Mouse (Mus musculus): ENCODE data around the gene Ciz1.

The Ciz1 gene

DNA sequence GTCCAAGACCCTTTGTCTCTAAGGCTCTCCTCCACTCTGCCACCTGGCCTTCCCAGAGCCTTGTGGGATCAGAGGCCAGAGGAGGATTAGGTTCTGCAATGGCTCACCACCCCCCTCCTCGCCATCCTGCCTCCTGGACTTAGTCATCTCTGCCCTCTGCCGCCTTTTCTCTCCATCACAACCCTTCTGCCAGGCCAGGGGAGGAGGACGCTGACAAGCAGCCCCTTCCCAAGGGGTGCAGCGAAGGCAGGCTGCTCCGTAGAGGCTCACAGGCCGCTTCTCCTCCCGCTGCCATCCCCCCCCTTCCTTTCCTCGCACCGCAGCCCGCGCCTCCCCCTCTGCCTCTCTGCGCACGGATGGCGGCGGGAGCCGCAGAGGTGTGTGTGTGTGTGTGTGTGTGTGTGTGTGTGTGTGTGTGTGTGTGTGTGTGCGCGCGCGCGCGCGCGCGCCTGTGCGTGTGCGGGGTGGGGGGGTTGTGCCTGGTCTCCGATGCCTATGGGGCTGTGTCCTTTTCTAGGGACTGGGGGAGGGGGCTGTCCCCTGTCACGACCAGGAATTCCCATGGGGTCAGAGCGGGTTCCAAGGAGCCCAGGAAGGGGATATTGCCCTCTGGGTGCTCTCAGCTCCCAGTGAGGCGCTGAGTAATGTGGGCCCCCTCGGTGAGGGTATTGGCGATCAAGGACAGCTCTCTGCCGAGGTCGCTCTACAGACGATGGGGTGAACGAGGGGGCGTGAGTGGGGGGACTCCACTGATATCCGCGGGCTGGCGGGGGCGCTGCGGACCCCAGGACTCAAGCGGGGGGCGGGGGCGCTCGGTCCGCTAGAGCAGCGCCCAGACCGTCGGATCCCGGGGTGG is at the start of gene Ciz1:
Gene Ciz1 (plus strand): TSS at position 177 of the 856 bp plus-strand sequence.
- no peak for DNase-seq (ENCODE audit: low spot score)

DNA sequence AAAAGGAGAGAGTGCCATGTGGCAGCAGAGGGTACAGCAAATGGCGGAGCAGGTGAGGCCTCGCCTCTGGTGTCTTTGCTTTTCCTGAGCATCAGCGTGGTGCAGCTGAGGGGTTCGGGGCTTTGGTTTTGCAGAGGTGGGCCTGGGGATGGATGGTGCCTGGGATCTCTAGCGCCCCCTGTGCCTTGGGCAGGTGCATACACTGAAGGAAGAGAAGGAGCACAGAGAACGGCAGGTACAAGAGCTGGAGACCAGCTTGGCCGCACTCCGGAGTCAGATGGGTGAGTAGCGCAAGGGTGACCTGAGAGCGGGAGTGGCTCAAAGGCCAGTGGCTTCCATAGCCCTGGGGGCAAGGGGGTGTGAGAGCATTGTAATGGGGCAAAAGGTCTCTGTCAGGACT is 49.2 kb upstream of the Ciz1 start:
- DNase-seq (ENCODE audit: low spot score), result no peak

DNA sequence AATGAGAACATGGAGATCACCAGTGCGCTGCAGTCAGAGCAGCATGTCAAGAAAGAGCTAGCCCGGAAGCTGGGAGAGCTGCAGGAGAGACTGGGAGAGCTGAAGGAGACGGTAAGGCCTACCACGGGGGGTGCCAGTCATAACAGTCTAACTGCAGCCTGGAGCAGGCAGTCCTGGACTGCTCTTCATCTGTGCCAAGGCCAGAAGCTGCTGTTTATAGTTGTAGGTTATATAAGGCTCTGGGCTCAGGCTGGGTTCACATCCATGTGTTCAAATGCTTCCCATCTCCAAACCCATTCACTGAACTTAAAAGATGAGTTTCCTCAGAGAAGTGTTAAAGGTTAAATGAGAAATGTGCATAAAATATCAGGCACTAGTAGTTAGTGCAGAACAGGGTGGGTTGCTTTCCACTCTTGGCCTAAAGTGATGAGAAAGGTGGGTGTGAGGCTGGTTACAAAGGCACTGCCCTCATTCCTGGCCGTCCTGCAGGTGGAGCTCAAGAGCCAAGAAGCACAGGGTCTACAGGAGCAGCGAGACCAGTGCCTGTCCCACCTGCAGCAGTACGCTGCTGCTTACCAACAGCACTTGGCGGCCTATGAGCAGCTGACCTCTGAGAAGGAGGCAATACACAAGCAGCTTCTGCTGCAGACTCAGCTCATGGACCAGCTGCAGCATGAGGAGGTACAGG is 47.8 kb upstream of the Ciz1 start:
- peak; percentile 45 for DNase-seq (ENCODE audit: low spot score)

DNA sequence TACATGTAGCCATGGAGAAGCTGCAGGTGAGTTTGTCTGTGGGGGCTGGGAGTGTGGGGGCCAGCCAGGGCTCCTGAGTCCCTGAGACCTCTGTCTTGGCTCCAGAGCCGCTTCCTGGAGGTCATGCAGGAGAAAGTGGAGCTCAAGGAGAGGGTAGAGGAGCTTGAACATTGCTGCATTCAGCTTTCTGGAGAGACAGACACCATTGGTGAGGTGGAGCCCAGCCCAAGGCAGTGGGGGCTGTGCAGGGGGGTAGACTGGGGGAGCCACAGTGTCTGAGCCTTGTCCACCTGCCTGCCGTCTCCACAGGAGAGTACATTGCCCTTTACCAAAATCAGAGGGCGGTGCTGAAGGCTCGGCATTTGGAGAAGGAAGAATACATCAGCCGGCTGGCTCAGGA is 46.5 kb upstream of the Ciz1 start:
- DNase-seq (ENCODE audit: low spot score), result no peak

DNA sequence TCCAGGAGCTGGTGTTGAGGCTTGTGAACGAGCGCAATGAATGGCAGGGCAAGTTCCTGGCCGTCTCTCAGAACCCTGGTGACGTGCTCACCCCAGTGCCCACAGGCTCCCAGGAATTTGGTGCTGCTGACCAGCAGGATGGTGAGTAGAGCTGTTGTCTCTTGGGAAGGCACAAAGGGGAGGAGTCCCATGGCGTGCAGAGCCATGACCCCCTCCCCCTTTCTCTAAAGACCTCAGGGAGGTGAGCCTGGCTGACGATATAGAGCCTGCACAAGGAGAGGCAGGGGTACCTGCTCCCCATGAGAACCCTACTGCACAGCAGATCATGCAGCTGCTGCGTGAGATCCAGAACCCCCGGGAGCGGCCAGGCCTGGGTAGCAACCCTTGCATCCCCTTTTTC is 46.0 kb upstream of the Ciz1 start:
- no peak for DNase-seq (ENCODE audit: low spot score)

DNA sequence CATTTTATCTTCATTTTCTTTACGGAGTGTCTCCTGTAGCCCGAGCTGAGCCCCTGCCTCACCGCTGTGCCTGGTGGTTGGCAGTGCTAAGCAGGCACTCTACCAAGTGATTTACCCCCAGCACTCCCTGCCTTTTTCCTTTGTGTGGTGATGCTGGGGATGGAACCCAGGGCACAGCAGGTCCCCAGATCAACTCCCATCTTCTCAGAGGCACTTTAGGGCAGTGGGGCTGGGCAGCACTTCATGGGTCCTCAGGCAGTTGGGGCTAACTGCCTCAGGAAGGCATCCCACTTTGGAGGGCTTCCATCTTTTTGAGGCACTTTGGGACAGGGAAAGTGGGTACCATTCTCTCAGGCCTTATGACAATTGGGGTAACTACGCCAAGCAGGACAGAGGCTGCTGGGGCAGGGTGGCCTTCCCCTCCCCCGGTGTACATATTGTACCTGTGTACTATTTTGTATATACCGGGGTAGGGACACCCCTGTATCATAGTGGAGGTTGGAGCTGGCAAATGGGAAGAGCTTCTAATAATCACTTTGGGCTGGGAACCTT is 44.8 kb upstream of the Ciz1 start:
- no peak for DNase-seq (ENCODE audit: low spot score)

DNA sequence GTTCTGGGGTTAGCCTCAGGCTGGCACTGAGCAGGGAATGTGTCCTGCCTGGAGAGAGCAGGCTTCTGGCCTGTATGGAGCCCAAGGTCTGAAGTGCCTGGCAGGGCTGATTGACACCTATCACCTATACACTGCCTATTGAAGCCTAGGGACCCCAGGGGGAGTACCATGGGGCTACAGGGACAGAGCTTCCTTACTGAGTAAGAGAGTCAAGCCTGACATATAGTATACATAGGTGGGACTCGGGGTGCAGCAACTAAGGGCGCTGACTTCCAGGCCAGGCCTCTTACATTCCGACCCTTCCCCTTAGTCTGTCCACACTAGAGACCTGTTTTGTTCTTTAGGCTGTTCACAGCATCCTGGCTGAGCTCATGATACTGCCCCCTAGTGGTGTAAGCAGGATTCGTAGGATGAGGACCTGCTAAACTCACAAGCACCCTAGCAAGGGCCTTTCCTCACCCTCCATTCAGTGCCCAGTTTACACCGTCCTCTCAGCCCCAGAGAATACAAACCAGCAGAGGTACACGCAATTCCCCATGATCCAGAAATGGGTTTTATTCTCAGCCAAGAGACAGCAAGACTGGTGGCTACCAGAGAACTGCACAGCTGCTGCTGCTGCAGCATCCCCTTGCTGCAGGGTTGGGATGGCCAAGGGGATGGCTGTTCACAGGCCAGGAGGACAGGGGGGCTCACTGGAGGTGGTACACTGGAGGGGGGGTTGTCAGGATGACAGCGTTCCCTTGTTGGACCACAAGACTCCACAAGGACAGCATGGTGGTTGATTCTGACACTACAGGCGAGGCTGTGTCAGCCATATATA is 44.0 kb upstream of the Ciz1 start:
- DNase-seq (ENCODE audit: low spot score), result peak; percentile 50

DNA sequence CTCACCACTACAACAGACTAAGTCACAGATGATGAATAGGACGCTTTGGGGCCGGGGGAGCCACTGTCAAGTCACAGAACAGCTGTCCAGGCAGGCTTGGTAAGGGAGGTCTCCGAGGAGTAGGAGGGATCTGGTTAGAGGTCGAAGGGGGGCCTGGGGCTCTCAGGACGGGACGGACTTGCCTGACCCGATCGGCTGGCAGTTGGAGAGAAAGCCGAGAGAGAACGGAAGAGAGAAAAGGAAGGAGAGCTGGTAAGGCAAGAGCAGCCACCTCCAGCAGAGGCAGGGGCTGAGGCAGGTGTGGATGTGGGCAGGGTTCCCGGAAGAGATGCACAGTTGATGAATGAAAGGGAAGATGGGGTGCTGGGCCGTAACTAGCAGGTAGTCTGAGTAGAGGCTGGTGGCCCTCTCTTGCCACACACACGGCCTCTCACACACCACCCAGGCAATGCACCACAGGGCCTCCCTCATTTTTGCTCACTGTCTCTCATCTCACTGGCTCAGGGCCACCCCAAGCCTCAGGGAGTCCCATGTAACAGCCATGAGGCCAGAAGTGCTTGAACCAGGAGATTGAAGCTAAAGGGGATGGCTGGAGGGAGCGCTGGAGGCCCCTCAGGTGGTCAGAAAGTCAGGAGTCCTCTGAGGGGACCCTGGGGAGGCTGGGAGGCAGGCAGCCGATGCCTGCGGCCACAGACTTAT is 43.1 kb upstream of the Ciz1 start:
- DNase-seq (ENCODE audit: low spot score), result no peak

DNA sequence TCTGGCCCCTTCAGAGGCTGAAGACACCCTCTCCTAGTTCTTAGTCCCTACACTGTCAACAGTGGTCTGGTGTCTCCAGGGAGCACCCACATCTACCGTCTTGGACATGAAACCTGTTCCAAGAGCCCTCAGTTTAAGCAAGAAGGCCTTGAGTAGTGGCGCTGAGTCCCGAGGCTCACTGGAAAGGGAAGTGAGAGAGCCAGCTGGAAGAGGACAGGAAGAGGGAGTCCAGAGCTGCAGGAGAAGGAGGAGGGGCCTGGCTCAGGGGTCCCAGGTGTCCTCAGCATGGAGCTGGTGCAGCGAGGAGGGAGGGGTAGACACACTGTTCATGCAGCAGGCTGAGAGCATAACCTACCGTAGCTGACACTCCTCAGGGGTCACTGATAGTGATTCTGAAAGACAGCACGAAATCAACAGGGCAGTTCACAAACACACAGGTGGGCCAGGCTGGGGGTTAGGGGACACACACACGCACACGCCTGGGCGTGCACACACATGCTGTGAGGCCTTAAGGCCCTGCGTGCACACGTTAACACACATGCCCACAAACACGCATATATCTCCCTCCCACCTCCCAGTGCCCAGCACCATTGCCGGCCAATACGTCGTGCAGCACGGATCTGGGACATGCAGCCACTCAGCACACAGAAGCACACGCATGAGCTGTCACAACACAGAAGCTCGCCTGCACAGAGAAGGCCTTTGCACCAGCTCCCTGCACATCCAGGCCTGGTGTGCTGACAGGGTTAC is 41.9 kb upstream of the Ciz1 start:
- DNase-seq (ENCODE audit: low spot score), result no peak

DNA sequence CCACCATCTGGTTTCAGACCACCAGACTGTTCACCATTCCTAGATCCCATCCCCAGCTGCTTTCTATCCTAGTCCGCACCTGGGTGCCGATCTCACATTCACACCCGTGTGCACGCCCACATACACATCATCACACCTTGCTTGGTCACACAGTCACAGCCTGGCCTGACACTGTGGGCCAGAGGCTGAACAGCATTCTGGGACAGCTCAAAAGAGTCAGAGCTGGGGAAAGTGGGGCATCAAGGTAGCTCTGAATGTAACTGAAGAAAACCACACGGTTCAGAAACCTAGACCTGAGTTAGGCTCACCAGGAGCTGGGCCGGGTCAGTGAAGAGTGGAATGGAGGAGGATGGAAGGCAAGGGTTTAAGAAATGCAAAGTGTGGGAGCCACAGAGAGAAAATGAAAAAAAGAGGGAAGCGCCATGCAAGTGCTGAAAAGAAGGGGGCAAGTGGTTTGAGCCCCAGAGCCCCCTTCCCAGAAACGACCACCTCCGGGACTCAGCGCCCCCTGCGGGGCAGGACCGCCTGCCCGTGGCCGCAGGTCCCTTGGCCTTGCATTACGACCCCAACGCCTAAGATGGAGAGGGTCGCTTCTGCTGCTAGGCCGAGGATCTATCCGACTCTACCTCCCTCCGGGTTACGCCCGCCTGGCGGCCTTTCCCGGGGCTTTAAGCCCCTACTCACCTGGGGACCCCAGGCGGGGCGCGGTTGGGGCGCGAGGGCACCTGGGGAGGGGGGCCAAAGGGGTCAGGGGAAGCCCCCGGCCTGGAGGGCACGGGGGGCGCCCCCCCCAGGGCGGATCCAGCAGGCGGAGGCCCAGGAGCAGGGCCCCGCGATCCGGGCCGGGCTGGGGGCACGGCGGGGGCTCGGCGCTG is 40.4 kb upstream of the Ciz1 start:
- no peak for DNase-seq (ENCODE audit: low spot score)

DNA sequence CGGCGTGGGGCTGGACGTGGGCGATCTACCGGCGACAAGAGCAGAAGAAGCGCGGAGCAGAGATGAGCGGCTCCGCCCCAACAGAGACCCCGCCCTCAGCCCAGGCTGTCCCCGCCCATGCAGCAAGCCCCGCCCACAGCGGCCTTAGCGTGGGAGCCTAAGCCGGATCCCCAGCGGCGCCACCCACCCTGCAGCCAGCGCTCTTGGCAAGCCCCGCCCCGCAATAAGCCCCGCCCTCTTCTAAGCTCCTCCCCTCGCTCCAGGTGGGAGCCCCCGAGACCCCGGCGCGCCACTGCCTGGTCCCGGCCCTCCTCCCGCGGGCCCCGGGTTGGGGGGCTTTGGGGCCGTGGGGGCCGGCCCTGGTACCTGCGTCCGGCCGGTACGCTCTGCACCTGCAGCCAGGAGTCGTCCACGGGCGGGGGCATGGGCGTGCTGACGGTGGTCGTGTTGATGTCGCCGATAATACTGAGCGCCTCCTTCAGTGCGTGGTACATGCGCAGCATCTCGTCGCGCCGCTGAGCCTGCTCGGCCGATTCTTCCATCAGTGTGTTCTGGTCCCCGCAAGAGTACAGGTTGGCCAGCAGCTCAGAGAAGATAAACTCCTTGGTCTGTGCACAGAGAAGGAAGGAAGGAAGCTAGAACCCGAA is 39.7 kb upstream of the Ciz1 start:
- peak; percentile 82 for DNase-seq (ENCODE audit: low spot score)

DNA sequence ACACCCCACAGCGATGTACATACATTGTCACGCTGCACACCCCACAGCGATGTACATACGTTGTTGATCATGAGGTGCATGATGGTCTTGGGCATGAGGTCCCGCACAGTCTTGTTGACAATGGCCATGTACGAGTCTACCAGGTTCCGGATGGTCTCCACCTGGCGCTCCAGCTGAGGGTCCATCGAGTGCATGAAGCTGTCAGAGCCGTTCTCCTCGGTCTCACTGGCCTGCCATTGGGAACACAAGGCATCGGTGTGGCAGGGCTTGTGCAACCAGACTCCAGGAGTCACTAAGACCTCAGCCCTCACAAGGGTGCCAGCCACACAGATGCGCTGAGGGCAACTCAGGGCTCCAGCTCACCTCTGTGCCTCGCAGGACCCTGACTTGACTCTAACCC is 37.3 kb upstream of the Ciz1 start:
- no peak for DNase-seq (ENCODE audit: low spot score)

DNA sequence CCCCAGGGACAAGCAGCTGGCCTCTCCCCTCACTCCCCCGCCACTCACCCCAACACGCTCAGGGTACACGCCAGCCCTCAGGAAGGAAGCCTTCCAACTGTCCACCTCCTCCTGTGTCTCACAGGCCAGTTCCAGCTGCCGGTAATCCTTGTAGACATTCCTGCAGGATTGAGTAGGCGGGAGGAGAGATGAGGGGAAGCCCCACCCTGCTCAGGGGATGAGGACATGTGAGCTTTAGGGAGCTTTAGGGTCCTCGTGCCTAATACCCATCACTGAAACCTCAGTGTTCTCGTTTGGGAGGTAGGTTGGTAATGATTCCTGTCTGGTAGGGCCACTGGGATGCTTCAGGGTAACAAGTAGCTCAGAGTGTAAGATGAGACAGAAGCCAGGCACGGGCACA is 36.4 kb upstream of the Ciz1 start:
- DNase-seq (ENCODE audit: low spot score), result peak; percentile 30

DNA sequence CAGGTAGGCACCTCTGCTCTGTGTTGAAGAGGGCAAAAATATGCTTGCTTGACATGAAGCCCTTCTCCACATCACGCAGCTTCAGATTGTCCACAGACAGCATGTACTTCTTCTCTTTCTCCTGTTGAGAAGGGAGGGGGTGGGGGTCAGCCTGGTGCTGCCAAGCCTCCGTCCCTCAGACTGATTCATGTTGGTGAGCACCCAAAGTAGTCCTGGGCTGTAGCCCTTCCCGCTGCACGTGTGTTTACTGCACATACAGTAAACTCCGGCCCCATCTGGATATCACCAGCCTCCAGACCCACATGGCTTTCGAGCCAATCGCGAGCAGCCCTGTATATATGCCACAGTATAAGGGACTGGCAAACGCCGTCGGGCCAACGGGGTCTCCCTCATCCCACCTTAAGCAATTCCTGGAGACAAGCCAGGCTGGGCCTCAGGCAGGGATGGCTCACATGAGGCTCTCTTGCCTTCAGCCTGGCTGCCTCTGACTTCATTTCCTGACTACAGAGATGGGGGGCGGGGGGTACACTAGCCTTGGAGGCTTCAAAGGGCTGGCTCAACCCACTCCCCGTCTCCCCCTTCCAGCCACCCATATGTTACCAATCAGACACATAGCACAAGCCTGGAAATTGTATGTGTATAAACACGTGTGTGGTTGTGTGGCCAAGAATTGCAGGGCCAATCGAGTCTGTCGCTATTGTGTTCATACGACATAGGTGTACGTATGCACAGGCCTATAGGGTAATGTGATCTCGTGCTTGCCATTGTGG is 35.1 kb upstream of the Ciz1 start:
- DNase-seq (ENCODE audit: low spot score), result no peak

DNA sequence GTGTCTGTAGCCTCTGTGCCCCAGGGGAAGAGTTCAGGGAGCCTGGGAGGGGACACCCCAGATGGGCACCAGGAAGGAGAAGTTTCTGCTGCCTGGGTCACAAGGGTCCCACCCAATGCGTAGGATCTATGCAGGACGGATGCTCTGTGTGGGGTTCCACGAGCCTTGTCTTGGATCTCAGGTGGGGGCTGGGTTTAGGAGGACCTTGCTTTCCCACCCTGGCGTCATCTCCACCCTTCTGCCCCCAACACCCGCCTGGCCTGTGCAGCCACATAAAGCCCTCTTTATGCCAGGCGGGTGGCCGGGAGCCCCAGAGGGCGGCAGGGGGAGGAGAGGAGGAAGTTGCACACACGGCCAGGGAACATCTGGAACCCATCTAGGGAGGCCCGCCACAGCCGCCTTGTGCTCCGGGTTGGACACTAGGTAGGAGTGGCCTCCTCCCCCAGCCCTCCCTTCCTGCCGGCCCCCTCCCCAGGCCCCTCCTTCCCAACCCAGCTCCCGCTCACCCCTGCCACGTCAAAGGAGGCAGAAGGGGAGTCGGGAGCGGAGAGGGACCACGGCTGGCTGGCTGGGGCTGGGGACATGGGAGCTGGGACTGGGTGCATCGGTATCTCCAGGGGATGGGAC is 34.2 kb upstream of the Ciz1 start:
- DNase-seq (ENCODE audit: low spot score), result peak; percentile 50

DNA sequence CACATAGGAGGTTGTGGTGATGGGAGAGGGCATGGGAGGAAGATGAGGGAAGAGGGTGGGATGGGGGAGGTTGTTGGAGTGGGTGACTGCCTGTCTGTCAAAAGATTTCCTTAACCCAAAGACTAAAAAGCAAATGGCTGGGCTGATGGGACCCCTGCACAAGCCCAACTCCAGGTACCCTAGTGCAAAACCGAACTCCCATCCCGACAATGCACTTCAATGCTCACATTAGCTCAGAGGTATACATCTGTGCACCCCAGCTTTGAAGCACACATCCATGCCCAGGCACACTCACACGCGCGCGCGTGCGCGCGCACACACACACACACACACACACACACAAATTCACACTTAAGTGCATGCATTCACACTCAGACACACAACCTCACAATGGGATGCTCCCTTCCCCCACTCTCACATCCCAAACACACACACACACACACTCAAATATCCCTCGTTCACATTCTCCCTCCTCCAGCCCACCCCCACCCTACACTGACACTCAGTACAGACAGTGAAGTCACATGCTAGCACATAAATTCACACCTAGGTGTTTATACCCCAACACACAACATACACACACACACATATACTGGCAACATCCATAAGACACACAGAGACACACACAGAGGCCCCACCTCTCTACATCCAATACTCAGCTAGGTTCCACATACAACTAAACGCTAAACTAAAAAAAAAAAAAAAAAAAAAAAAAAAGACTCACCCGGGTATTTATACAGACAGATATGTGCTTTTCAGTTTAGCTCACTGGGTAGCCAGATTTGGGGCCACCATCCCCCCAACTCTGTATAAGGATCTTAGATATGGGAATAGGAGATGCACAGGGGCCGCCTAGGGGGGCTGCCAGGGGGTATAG is 33.2 kb upstream of the Ciz1 start:
- DNase-seq (ENCODE audit: low spot score), result no peak

Measured in urinary bladder, postnatal 25 days (tissue).